Mouse (Mus musculus): ENCODE measurements around the gene Cdc25a.

Gene Cdc25a

GRCm38 (mm10) chr9:109932756-109933375 is 57.5 kb downstream of the Cdc25a start:
- peak; percentile 7 to 29 for DNase-seq (ENCODE audit: low spot score in 2 of 2)

GRCm38 (mm10) chr9:109939401-109939800 is 64.0 kb downstream of the Cdc25a start:
- no peak for DNase-seq (ENCODE audit: low spot score in 2 of 2)

GRCm38 (mm10) chr9:109942796-109943195 is 67.4 kb downstream of the Cdc25a start:
- DNase-seq (ENCODE audit: low spot score in 2 of 2), result no peak
